Comparison of ENCODE assay signal across 15 mouse cellular contexts in genomic region chr7:144612829-144613228, GRCm38 (mm10). TPM values are rescaled to one million over a fixed set of nuclear protein-coding genes. Genes with fewer than 3 reads are reported as not detected.
DNase-seq lines count a peak whose midpoint lies in the region; ATAC-seq and TF ChIP-seq lines count a peak whose summit lies in the region.
"Had no signal": no experiment of that assay in that cellular context is flagged by ENCODE, and none has a peak within 500 bp of the region (broad histone marks: within the 10 kb centered on the region; RNA-seq: fewer than 3 reads in every experiment).

No protein-coding gene starts in this region.

- no peak for TF ChIP-seq CTCF in lung, postnatal 0 days (IDR thresholded peaks at IDR 0.05)
- no peak for TF ChIP-seq CTCF in small intestine, adult 2 months (IDR thresholded peaks at IDR 0.05; ENCODE audit: extremely low read depth, insufficient read length, insufficient replicate concordance, low read depth, low read length)

- peaks cover 66% of the 10 kb centered on the region for H3K36me3 ChIP-seq in forebrain, embryonic 10.5 days (replicated peaks)
- no peaks in the 10 kb centered on the region for H3K36me3 ChIP-seq in forebrain, embryonic 15.5 days
- H3K36me3 ChIP-seq in lung, postnatal 0 days (ENCODE audit: insufficient read depth, low read length): no peaks in the 10 kb centered on the region
- no peaks in the 10 kb centered on the region for H3K36me3 ChIP-seq in small intestine, adult 2 months (ENCODE audit: control insufficient read depth, insufficient read depth, low read length)
- H3K36me3 ChIP-seq: liver, embryonic 13.5 days; neural tube, embryonic 12.5 days had no signal

- 79% methylated on average over 4 of the region's 4 CpGs for WGBS in forebrain, embryonic 10.5 days
- 74% methylated on average over 4 of the region's 4 CpGs for WGBS in forebrain, embryonic 15.5 days
- 48% methylated on average over 4 of the region's 4 CpGs for WGBS in lung, postnatal 0 days
- WGBS in small intestine, adult 2 months: 34% methylated on average over 4 of the region's 4 CpGs

- no peak for TF ChIP-seq POLR2A in small intestine, adult 2 months (IDR thresholded peaks at IDR 0.05; ENCODE audit: low read depth, low read length)

- no peak overlapping the region for H3K4me3 ChIP-seq in forebrain, embryonic 10.5 days
- no peak overlapping the region for H3K4me3 ChIP-seq in forebrain, embryonic 15.5 days
- H3K4me3 ChIP-seq in lung, postnatal 0 days (ENCODE audit: low read depth, low read length): no peak overlapping the region
- H3K4me3 ChIP-seq in small intestine, adult 2 months (ENCODE audit: low read depth, low read length): no peak overlapping the region
- H3K4me3 ChIP-seq: liver, embryonic 13.5 days; neural tube, embryonic 12.5 days had no signal

- H3K4me2 ChIP-seq in forebrain, embryonic 15.5 days (replicated peaks): no peak overlapping the region
- H3K4me2 ChIP-seq in lung, postnatal 0 days (replicated peaks; ENCODE audit: low read depth, low read length): no peak overlapping the region
- H3K4me2 ChIP-seq: liver, embryonic 13.5 days; neural tube, embryonic 12.5 days had no signal

- no peak overlapping the region for H3K9ac ChIP-seq in forebrain, embryonic 15.5 days (replicated peaks)
- H3K9ac ChIP-seq in lung, postnatal 0 days (replicated peaks; ENCODE audit: low read depth): no peak overlapping the region
- H3K9ac ChIP-seq: liver, embryonic 13.5 days; neural tube, embryonic 12.5 days had no signal

- H3K27me3 ChIP-seq in forebrain, embryonic 10.5 days (ENCODE audit: poor library complexity, severe bottlenecking): peaks cover 42% of the 10 kb centered on the region
- no peaks in the 10 kb centered on the region for H3K27me3 ChIP-seq in forebrain, embryonic 15.5 days
- H3K27me3 ChIP-seq in lung, postnatal 0 days (replicated peaks; ENCODE audit: insufficient read depth, low read length): no peaks in the 10 kb centered on the region
- H3K27me3 ChIP-seq in small intestine, adult 2 months (ENCODE audit: control insufficient read depth, insufficient read depth, low read length): no peaks in the 10 kb centered on the region
- H3K27me3 ChIP-seq: neural tube, embryonic 12.5 days had no signal

- peak overlapping the region; percentile 74 for H3K27ac ChIP-seq in forebrain, embryonic 10.5 days
- no peak overlapping the region for H3K27ac ChIP-seq in forebrain, embryonic 15.5 days (replicated peaks)
- H3K27ac ChIP-seq in lung, postnatal 0 days (ENCODE audit: low read length): no peak overlapping the region
- peak overlapping the region; percentile 80 for H3K27ac ChIP-seq in small intestine, adult 2 months (ENCODE audit: insufficient read depth, low read depth, low read length)
- H3K27ac ChIP-seq: liver, embryonic 13.5 days; neural tube, embryonic 12.5 days had no signal

- H3K4me1 ChIP-seq in forebrain, embryonic 10.5 days: peaks cover 15% of the 10 kb centered on the region; the same call in 1 of the 2 replicates
- no peaks in the 10 kb centered on the region for H3K4me1 ChIP-seq in forebrain, embryonic 15.5 days
- no peaks in the 10 kb centered on the region for H3K4me1 ChIP-seq in lung, postnatal 0 days (ENCODE audit: insufficient read depth, low read depth, low read length)
- H3K4me1 ChIP-seq in small intestine, adult 2 months (ENCODE audit: control insufficient read depth, insufficient read depth, insufficient read length, low read length): peaks cover 31% of the 10 kb centered on the region
- H3K4me1 ChIP-seq: liver, embryonic 13.5 days; neural tube, embryonic 12.5 days had no signal

- H3K9me3 ChIP-seq in forebrain, embryonic 10.5 days: no peaks in the 10 kb centered on the region
- H3K9me3 ChIP-seq in forebrain, embryonic 15.5 days: no peaks in the 10 kb centered on the region
- H3K9me3 ChIP-seq in lung, postnatal 0 days (ENCODE audit: low read length): no peaks in the 10 kb centered on the region
- H3K9me3 ChIP-seq: liver, embryonic 13.5 days; neural tube, embryonic 12.5 days had no signal

- no peak for DNase-seq in forebrain, embryonic 10.5 days (ENCODE audit: extremely low spot score, low spot score)
- peak; percentile 32 for DNase-seq in lung, postnatal 0 days (ENCODE audit: low spot score)
- no peak for DNase-seq in lung, postnatal 14 days
- peak; percentile 54 for DNase-seq in NIH3T3 (ENCODE audit: low read depth)
- DNase-seq in layer of hippocampus, postnatal 36 days: no peak
- DNase-seq: adrenal gland, postnatal 25 days; cerebellum, adult 9-10 months; gastrocnemius, postnatal 36 days; kidney, adult 2 months; liver, embryonic 13.5 days; right cerebral cortex, postnatal 14 days had no signal

- ATAC-seq in forebrain, embryonic 15.5 days (replicated peaks): no peak
- peak; percentile 39 for ATAC-seq in lung, postnatal 0 days
- ATAC-seq: midbrain, embryonic 16.5 days had no signal

- no peak for TF ChIP-seq EP300 in lung, postnatal 0 days (IDR thresholded peaks at IDR 0.05)

RNA-seq across cellular contexts. Expression of gene Fadd, which starts 30.6 kb away (rescaled TPM):
- 11.4 and 12.1 TPM in 2 replicates for polyA plus RNA-seq in forebrain, embryonic 10.5 days (2016; fragmentation: Nextera tagmentation; extraction: Ambion mirVana)
- polyA plus RNA-seq in forebrain, embryonic 15.5 days (2015; fragmentation: Nextera tagmentation; extraction: Ambion mirVana): 5.4 and 5.7 TPM in 2 replicates
- polyA plus RNA-seq in lung, postnatal 0 days (2015; fragmentation: Nextera tagmentation; extraction: Ambion mirVana): 7.4 and 8.1 TPM in 2 replicates
- 8.2 and 16.7 TPM in 2 replicates for polyA plus RNA-seq in small intestine, adult 2 months (2012; rRNA removed)
- 1 to 10 TPM; 1.8 to 2.1 TPM for total RNA-seq in layer of hippocampus, postnatal 36 days (2021)

RNA-seq across cellular contexts. Expression of gene Ppfia1, which starts 59.3 kb away (rescaled TPM):
- 41.5 and 46.7 TPM in 2 replicates for polyA plus RNA-seq in forebrain, embryonic 10.5 days (2016; fragmentation: Nextera tagmentation; extraction: Ambion mirVana)
- polyA plus RNA-seq in forebrain, embryonic 15.5 days (2015; fragmentation: Nextera tagmentation; extraction: Ambion mirVana): 30.9 and 31.0 TPM in 2 replicates
- 19.7 and 22.0 TPM in 2 replicates for polyA plus RNA-seq in lung, postnatal 0 days (2015; fragmentation: Nextera tagmentation; extraction: Ambion mirVana)
- 10.4 and 22.3 TPM in 2 replicates for polyA plus RNA-seq in small intestine, adult 2 months (2012; rRNA removed)
- total RNA-seq in layer of hippocampus, postnatal 36 days (2021): 10 to 100 TPM; 37.3 to 37.9 TPM

Comparison
In these comparisons a context has a peak if more than half of its experiments do, and no peak if none do; other contexts are left out.
1. DNase-seq: peak in lung, postnatal 0 days (single experiment) and NIH3T3 (single experiment); none in forebrain, embryonic 10.5 days (single experiment), lung, postnatal 14 days (single experiment) and layer of hippocampus, postnatal 36 days (0 of 2).
2. H3K27ac ChIP-seq: peak in forebrain, embryonic 10.5 days (single experiment) and small intestine, adult 2 months (single experiment); none in forebrain, embryonic 15.5 days (single experiment) and lung, postnatal 0 days (single experiment).